Mouse (Mus musculus) E14TG2a.4 (cell line): ENCODE results near the gene Vwa3b.

Source experiments
- CTCF ChIP-seq: conservative IDR thresholded peaks from 2 replicates; pipeline ENCODE4 v1.5.1; 2014; ENCODE audit warnings: low read length
- POU5F1 ChIP-seq: IDR thresholded peaks from 2 replicates; pipeline ENCODE4 v1.6.1; 2014; ENCODE audit warnings: low read length, borderline replicate concordance

- no peak for TF ChIP-seq CTCF
- no peak for TF ChIP-seq POU5F1
Observed at GRCm38 (mm10) chr1:37075759-37076158, 49.4 kb downstream of the Vwa3b start.
